Mouse (Mus musculus) kidney, adult 9 months (tissue): ENCODE data around the gene Rars2.
"Not testable (repeated sequence)": the region's sequence is repeated elsewhere in the genome, so short reads cannot be mapped to it uniquely, and the experiment has no call there.

Experiments
- DNase-seq: peaks from one replicate; pipeline ENCODE4 v3.0.0; 2022

The Rars2 gene

GRCm38 (mm10) chr4:34614630-34615094, at the start of gene Rars2, which contains the start of gene Orc3:
Gene Rars2, plus strand, starts transcription at chr4:34614957.
Gene Orc3, minus strand, starts transcription at chr4:34614944.
- DNase-seq: peak; percentile 95

GRCm38 (mm10) chr4:34566226-34566625, 48.5 kb upstream of the Rars2 start:
- DNase-seq: peak; percentile 54

- DNase-seq: no peak
Observed at GRCm38 (mm10) chr4:34572876-34573275, 41.9 kb upstream of the Rars2 start.

GRCm38 (mm10) chr4:34577028-34577427, 37.7 kb upstream of the Rars2 start:
- no peak for DNase-seq

GRCm38 (mm10) chr4:34579215-34579614, 35.5 kb upstream of the Rars2 start:
- DNase-seq: no peak

GRCm38 (mm10) chr4:34581489-34581888, 33.3 kb upstream of the Rars2 start:
- DNase-seq: not testable (repeated sequence)

- no peak for DNase-seq
Observed at GRCm38 (mm10) chr4:34581990-34582389, 32.8 kb upstream of the Rars2 start.

GRCm38 (mm10) chr4:34582476-34582875, 32.3 kb upstream of the Rars2 start:
- DNase-seq: no peak

GRCm38 (mm10) chr4:34583427-34583826, 31.3 kb upstream of the Rars2 start:
- DNase-seq: no peak

GRCm38 (mm10) chr4:34584871-34585607, 29.7 kb upstream of the Rars2 start:
- DNase-seq: peak; percentile 78

- DNase-seq: no peak
Observed at GRCm38 (mm10) chr4:34603123-34603522, 11.6 kb upstream of the Rars2 start.

GRCm38 (mm10) chr4:34606658-34607057, 8.1 kb upstream of the Rars2 start:
- no peak for DNase-seq

- peak; percentile 64 for DNase-seq
Observed at GRCm38 (mm10) chr4:34613571-34614145, 1.1 kb upstream of the Rars2 start.

GRCm38 (mm10) chr4:34615303-34615702, 546 bp downstream of the Rars2 start:
- DNase-seq: peak; percentile 29

- DNase-seq: peak; percentile 57
Observed at GRCm38 (mm10) chr4:34616146-34616545, 1.4 kb downstream of the Rars2 start.

GRCm38 (mm10) chr4:34625556-34625955, 10.8 kb downstream of the Rars2 start:
- peak; percentile 14 for DNase-seq

- DNase-seq: no peak
Observed at GRCm38 (mm10) chr4:34626401-34626800, 11.6 kb downstream of the Rars2 start.

- DNase-seq: peak; percentile 86
Observed at GRCm38 (mm10) chr4:34629956-34630355, 15.2 kb downstream of the Rars2 start.

GRCm38 (mm10) chr4:34634129-34634528, 19.4 kb downstream of the Rars2 start:
- DNase-seq: peak; percentile 55

GRCm38 (mm10) chr4:34636036-34636435, 21.3 kb downstream of the Rars2 start:
- DNase-seq: no peak

GRCm38 (mm10) chr4:34637386-34637785, 22.6 kb downstream of the Rars2 start:
- DNase-seq: no peak

GRCm38 (mm10) chr4:34637851-34638250, 23.1 kb downstream of the Rars2 start:
- DNase-seq: no peak

GRCm38 (mm10) chr4:34639745-34640364, 25.1 kb downstream of the Rars2 start:
- DNase-seq: no peak

GRCm38 (mm10) chr4:34640731-34641130, 26.0 kb downstream of the Rars2 start:
- DNase-seq: no peak
